Mouse (Mus musculus): ENCODE measurements around the gene Dctn1.

GRCm38 (mm10) chr6:83131469-83132034 lies 34.2 kb upstream of the Dctn1 start:
- no peak for TF ChIP-seq CTCF (IDR thresholded peaks at IDR 0.05; ENCODE audit: borderline replicate concordance, insufficient read depth, low read depth, low read length)
- no peak for TF ChIP-seq POLR2A (IDR thresholded peaks at IDR 0.05; ENCODE audit: borderline replicate concordance, insufficient read depth, low read length)
